Mouse (Mus musculus): ENCODE data around the gene Mea1. TPM values are rescaled to one million over a fixed set of nuclear protein-coding genes. Genes with fewer than 3 reads are reported as not detected.

Gene Mea1
- 38.3 and 46.0 TPM in 2 replicates for polyA plus RNA-seq (2012; rRNA removed)

DNA sequence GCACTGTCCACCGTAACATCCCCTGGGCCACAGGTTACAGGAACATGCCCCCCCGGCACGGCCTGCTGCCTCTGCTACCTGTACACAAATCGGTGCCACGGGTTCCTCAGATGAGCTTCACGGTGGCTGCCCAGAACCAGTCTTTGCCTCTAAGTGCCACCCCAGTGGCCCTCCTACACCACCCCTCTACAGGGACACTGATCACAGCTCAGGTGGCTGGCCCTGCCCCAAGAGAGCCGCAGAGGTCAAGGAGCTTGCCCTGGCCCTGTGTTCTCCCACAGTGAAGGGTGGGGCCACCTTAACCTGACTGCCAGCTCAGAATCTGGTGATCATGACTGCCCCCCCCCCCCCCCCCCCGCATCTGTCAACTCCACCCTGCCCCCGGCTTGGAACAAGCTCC lies at the start of gene Mea1:
Gene Mea1, plus strand, starts transcription at position 378 of the 400 bp plus-strand sequence.

DNA sequence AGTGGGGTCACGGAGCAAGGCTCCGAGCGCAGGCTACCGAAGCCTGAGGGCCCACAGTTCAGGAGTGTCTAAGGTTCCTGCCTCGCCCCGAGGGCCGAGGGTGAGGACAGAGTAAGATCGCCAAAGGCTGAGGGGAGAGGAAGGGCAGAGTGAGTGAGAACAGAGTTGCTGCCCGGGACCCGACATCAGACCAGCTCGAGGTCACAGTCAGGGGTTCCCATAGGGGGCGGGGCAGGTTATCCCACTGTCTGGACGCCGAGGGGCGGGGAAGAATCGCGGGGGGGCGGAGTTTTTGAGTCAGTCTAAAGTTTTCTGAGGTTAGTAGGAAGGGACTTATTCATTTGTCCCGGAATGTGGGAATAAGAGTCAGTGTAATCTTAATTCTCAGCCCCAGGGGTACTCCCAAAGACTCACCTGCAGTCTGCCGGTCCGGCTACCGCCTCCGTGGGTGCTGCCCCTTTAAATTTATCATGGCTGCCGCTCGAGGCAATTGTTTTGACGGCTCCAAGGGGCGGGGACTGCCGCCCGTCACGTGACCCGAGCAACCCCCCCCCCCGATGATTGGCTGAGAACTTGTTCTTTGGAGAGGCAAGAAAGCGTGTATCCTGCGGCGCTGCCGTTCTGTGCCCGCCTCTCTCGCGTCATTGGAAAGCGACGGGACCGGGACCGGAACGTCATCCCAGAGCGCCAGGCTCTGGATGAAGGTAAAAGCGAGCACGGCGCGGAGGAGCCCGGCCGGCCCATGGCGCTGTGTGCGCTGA lies 32.9 kb upstream of the Mea1 start, which contains the start of the genes Klc4 and Mrpl2:
Gene Klc4, minus strand, starts transcription at position 462 of the 761 bp plus-strand sequence.
Gene Mrpl2, plus strand, starts transcription at position 669 of the 761 bp plus-strand sequence.

DNA sequence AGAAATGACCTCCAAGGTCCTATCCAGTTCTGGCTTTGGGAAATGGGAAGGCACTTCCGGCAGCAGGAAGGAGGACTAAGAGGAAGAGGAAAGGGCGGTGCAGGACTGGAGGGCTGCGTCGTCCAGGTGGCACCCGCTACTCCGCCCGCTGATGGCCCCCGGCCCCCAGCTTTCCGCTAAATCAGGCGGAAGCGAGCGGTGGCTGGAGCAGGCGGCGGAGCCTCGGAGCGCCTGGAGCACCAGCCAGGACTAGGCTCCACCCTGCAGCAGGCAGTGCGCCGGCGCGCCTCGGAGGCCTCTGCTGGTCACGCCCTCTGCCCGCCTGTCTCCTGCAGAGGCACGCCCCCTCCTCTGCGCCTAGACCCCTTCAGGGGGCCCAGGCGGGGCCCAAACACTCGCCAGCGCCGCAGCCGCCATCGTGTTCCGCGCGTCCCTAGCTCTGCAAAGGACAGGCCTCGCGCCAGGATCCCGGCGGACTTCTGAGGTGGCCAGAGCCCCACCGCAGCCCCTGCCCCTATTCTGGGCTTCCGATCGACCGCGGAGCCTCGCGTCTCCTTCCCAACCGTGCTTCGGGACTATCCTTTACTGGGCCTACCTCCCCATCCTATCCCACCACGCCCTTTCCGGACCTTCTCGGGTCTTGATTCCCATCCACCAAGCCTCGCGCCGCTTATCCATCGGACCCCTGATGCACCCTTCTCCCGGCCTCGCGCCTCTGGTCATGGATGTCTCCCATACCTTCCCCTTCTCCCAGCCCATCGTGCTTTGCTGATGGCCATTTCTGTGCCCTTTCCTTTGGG lies 28.2 kb upstream of the Mea1 start, which contains the start of gene Cul7:
Gene Cul7, plus strand, starts transcription at position 106 of the 800 bp plus-strand sequence.

DNA sequence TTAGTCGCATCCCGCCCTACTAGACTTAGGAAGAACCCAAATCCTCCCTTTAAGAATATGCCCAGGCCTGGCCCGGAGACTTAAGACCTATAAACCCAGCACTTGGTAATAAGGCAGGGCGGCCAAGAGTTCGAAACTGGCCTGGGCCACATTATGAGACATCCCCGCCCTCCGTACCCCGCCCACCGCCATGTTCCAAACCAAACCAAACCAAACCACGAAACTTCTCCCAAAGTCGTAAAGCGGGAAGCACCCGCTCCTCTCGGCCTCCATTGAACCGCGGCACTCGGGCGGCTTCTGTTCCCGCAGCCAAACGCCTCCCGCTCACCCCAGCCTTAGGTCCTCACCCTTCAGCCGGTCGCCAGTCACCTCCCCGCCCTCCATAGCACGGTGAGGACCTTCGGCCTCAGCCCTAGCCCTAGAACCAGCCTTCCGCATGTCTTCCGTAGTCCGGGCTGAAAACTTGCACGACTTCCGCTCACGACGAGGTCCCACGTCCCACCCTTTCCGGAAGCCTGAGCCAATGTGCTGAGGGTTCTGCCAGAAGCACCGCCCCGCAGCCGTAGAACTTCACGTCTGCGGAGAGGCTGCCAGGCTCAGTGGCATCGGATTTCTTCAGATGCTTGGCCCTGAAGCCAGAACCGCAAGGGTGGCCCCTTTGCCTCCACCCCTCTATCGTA lies 4.6 kb upstream of the Mea1 start, which contains the start of gene Rrp36:
Gene Rrp36, minus strand, starts transcription at position 503 of the 680 bp plus-strand sequence.

DNA sequence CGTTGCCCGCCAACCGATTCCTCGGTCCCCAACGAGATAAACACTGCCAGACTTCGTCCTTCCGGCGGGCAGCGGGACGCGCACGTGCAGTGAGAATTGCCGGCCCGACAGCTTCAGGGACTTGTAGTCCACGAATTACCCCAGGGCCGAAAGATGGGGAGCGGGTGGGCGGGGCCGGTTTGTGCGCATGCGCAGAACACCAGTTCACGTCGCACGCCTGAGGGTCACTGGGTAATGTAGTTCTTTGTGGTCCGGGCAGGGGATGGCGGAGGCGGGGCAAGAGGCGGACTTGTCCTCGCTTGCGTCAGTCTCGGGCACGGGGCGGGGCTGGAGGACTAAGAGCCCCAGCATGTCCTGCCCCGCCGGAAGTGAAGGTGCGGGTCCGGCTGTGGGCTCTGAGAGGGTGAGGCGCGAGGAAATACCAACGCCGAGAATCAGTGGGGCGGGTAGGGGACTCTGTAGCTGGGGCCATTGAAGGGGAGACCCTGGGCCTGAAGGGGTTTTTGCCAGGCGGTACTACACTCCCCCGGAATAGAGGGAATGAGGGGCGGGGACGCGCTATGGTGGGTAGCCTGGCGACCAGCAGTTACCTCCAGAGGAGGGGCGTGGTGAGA lies 2.3 kb downstream of the Mea1 start, which contains the start of gene Klhdc3:
Gene Klhdc3, minus strand, starts transcription at position 155 of the 614 bp plus-strand sequence.

DNA sequence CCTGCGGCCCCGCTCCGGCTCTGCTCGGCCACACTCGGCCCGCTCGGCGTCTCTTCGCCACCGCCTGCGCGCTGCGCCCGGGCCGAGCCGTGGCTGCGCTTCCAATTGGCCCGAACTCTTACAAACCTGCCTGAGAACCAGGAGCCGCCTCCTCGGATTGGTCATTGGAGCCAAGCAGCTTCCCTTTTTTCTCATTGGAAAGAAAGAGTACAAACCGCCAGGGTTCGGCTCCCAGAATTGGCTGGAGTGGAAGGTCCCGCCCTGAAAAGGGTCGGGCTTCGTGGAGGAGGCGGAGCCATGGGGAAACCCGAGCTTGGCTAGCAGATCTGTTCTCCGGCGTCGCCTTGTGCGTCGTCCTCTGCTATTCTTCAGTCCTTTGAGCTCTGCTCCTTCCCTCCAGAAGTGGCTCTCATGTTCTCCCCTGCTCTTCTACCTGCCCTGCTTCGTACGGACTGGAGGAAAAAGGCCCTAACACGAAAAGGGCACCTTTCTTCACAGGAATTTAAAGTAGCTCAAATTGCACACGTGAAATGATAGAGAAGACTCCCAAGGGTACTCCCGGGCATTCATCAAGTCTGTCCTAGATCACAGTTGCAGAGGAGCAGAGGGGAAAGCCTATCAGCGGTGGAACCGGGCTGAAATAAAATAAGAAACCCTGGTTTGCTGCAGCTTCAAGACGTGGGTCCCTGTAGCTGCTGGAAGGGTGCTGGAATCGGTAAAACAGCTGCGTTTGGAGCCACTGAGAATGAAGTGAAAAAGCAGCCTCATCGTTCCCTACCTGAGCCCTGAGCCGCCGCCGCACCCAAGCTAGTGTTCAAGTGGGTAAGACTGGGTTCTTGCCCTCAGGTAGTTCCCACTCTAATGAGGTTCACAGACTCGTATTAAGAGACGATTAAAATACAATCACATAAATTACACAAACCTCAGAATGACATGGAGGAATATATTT lies 26.6 kb downstream of the Mea1 start, which contains the start of gene Ppp2r5d:
Gene Ppp2r5d, minus strand, starts transcription at position 225 of the 949 bp plus-strand sequence.

DNA sequence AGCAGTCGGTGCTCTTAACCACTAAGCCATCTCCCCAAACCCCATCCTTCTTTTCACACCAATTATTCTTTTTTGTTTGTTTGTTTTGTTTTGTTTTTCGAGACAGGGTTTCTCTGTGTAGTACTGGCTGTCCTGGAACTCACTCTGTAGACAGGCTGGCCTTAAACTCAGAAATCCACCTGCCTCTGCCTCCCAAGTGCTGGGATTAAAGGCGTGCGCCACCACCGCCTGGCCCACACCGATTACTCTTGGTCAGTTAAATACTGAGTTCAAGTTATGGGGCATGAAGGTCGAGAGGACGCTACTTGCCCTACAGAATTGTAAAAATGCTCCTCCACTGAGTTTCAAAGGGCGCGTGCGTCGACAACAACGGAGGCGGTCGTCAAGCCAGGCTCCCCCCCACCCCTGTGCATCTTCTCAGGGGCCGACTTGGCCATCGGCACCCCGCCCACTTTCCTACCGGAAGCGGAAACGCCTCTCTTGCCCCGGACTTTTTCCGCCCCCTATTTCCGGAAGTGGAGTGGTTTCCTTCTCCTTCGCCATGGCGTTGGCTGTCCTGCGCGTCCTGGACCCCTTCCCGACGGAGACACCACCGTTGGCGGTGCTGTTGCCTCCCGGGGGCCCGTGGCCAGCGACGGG lies 32.5 kb downstream of the Mea1 start, which contains the start of gene Pex6:
Gene Pex6, plus strand, starts transcription at position 505 of the 639 bp plus-strand sequence.

DNA sequence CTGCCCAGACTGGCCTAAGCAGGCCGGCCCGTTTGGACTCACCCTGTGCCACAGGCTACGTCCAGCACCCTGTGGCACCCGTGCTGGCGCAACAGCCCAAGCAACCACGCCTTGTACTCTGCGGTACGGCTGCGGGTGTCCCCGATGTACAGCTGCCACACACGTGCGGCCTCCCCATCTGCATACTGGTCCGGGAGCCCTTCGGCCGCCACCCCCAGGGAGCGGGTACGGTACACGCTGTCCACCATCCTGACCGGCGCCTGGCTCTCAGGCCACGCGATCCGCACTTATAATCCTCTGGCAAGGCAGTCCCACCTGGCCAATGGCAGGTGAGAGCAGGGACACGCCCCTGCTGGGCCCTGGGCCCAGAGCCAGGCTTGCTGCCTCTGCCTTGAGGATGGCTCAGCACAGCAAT lies 50.3 kb downstream of the Mea1 start, which contains the start of gene Gnmt:
Gene Gnmt, minus strand, starts transcription at position 265 of the 415 bp plus-strand sequence.

Other genes starting within 250 kb of the Mea1 start
- 0.63 and 1.9 TPM in 2 replicates for gene Crip3, start 249.9 kb upstream of the Mea1 start, polyA plus RNA-seq (2012; rRNA removed)
- gene Slc22a7, start 240.3 kb upstream of the Mea1 start, polyA plus RNA-seq (2012; rRNA removed): not detected in 2 replicates
- gene Ttbk1, start 191.1 kb upstream of the Mea1 start, polyA plus RNA-seq (2012; rRNA removed): 0.13 and 0.16 TPM in 2 replicates
- gene Dnph1, start 182.1 kb upstream of the Mea1 start, polyA plus RNA-seq (2012; rRNA removed): 5.5 TPM in 2 replicates
- 8.6 and 9.6 TPM in 2 replicates for gene Cul9, start 132.4 kb upstream of the Mea1 start, polyA plus RNA-seq (2012; rRNA removed)
- gene Srf, start 122.6 kb upstream of the Mea1 start, polyA plus RNA-seq (2012; rRNA removed): 115 and 152 TPM in 2 replicates
- 9.8 and 11.4 TPM in 2 replicates for gene Ptk7, start 49.3 kb upstream of the Mea1 start, polyA plus RNA-seq (2012; rRNA removed)
- 25.6 and 26.9 TPM in 2 replicates for gene Klc4, start 32.8 kb upstream of the Mea1 start, polyA plus RNA-seq (2012; rRNA removed)
- gene Mrpl2, start 32.6 kb upstream of the Mea1 start, polyA plus RNA-seq (2012; rRNA removed): 82.3 and 134 TPM in 2 replicates
- gene Cul7, start 28.5 kb upstream of the Mea1 start, polyA plus RNA-seq (2012; rRNA removed): 10.3 and 11.6 TPM in 2 replicates
- gene Rrp36, start 4.4 kb upstream of the Mea1 start, polyA plus RNA-seq (2012; rRNA removed): 12.3 and 13.9 TPM in 2 replicates
- 43.7 and 44.0 TPM in 2 replicates for gene Klhdc3, start 2.1 kb downstream of the Mea1 start, polyA plus RNA-seq (2012; rRNA removed)
- gene Ppp2r5d, start 26.3 kb downstream of the Mea1 start, polyA plus RNA-seq (2012; rRNA removed): 24.8 and 25.1 TPM in 2 replicates
- 36.4 and 50.9 TPM in 2 replicates for gene Pex6, start 32.7 kb downstream of the Mea1 start, polyA plus RNA-seq (2012; rRNA removed)
- gene Gnmt, start 50.4 kb downstream of the Mea1 start, polyA plus RNA-seq (2012; rRNA removed): 5.5 and 6.4 TPM in 2 replicates
- gene Cnpy3, start 73.4 kb downstream of the Mea1 start, polyA plus RNA-seq (2012; rRNA removed): 21.6 and 22.8 TPM in 2 replicates
- not detected in 2 replicates for gene Ptcra, start 84.9 kb downstream of the Mea1 start, polyA plus RNA-seq (2012; rRNA removed)
- 72.5 and 98.8 TPM in 2 replicates for gene 2310039H08Rik, start 93.8 kb downstream of the Mea1 start, polyA plus RNA-seq (2012; rRNA removed)
- 4.9 and 6.2 TPM in 2 replicates for gene Rpl7l1, start 103.9 kb downstream of the Mea1 start, polyA plus RNA-seq (2012; rRNA removed)
- gene Bicral, start 179.7 kb downstream of the Mea1 start, polyA plus RNA-seq (2012; rRNA removed): 2.3 and 3.6 TPM in 2 replicates
- gene Tbcc, start 211.9 kb downstream of the Mea1 start, polyA plus RNA-seq (2012; rRNA removed): 6.6 and 9.8 TPM in 2 replicates
- gene Prph2, start 231.7 kb downstream of the Mea1 start, polyA plus RNA-seq (2012; rRNA removed): not detected in 2 replicates

Data from stomach, adult 2 months (tissue).